Mouse (Mus musculus) left cerebral cortex, postnatal 4 days (tissue): ENCODE data around the gene Mcemp1. TPM values are rescaled to one million over a fixed set of nuclear protein-coding genes. Genes with fewer than 3 reads are reported as not detected.

Source experiments
- DNase-seq: peaks from one replicate; pipeline ENCODE4 v3.0.0-alpha.2; 2022
- intact Hi-C: fragments of 180-260 bp; cut with DNase I; formaldehyde crosslinking; loops from one replicate; pipeline ENCODE4 v1.15.1; 2025
- total RNA-seq, 2 experiments: library from RNA; stranded (reverse); gene quantifications; 2 replicates each; pipeline ENCODE4 v1.2.3; 2021

Mcemp1 gene
- total RNA-seq, 2 experiments from 2014 or later, result 0.38 to 0.42 TPM

DNA sequence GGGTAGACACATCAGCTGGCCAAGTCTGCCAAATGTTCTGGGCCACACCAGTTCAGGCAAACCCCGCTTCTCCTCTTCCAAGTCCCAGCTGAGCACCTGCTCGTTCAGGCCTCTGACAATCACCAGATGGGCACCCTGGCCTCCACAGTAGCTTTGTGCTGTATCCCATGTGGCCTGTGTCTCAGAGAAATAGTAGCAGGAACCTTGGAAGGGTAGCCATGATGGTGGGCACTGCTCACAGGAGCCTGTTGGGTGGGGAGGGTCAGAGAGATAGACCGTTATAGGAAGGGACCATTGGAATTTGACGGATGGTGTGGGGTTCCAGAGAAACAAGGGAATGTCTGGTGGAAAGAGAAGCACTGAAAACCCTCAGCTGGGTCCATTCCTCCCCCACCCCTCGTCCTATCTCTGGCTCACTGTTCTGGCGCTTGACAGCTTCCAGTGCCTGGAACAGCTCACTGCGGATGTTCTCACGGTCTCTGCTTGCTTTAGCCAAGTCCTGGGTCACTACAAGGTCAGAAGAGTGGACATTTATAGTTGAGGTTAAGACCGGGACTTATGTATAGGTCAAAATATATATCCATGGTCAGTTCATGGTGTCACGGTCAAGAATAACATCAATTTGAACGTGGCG lies 51.9 kb downstream of the Mcemp1 start:
- intact Hi-C loops, result no loop called here
- no peak for DNase-seq

DNA sequence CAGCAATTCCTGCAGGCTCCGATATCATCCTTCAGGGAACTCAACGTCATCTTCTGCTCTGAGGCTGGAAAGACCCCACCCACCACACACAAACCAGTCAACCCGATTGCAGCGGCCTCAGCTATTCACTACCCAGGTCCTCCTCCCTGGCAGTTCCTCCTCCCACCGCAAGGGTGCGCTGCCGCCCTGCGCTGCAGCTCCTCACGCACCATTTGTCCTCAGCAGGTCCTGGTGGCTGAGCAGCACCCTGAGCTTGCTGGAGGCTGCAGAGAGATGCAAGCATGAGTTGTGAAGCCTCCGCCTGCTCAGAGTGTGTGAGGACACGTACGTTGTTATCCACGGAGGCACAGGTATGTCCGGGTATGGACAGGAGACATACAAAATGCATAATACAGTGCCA lies 53.0 kb downstream of the Mcemp1 start:
- intact Hi-C loops, result no loop called here
- peak; percentile 69 for DNase-seq

Other genes starting within 250 kb of the Mcemp1 start
- under 1 TPM; 0.64 to 0.66 TPM for gene Pex11g, start 198.1 kb upstream of the Mcemp1 start, total RNA-seq
- gene Tex45, start 194.9 kb upstream of the Mcemp1 start, total RNA-seq, result not detected
- gene Zfp358, start 172.6 kb upstream of the Mcemp1 start, total RNA-seq, result 10 to 100 TPM; 43.3 TPM
- gene Mcoln1, start 165.3 kb upstream of the Mcemp1 start, total RNA-seq, result 10 to 100 TPM; 74.8 to 81.3 TPM
- 10 to 100 TPM; 75.9 to 81.6 TPM for gene Pnpla6, start 150.4 kb upstream of the Mcemp1 start, total RNA-seq
- gene C330021F23Rik, start 97.8 kb upstream of the Mcemp1 start, total RNA-seq, result not detected
- gene Camsap3, start 78.5 kb upstream of the Mcemp1 start, total RNA-seq, result 100 to 1,000 TPM; 109 to 118 TPM
- gene Xab2, start 44.4 kb upstream of the Mcemp1 start, total RNA-seq, result 10 to 100 TPM; 38.5 to 38.8 TPM
- gene Pet100, start 44.2 kb upstream of the Mcemp1 start, total RNA-seq, result 10 to 100 TPM; 60.0 to 63.3 TPM
- 1 to 10 TPM in 1 of 2 experiments, not detected in 1; 1.0 TPM for gene Pcp2, start 40.2 kb upstream of the Mcemp1 start, total RNA-seq
- gene Stxbp2, start 34.8 kb upstream of the Mcemp1 start, total RNA-seq, result 10 to 100 TPM; 73.8 to 78.1 TPM
- gene Retn, start 10.0 kb upstream of the Mcemp1 start, total RNA-seq, result under 1 TPM; 0.76 to 0.91 TPM
- 10 to 100 TPM; 13.6 to 14.1 TPM for gene Fcor, start 6.6 kb downstream of the Mcemp1 start, total RNA-seq
- 10 to 100 TPM; 34.4 to 37.0 TPM for gene Trappc5, start 10.5 kb downstream of the Mcemp1 start, total RNA-seq
- not detected for gene Fcer2a, start 28.4 kb downstream of the Mcemp1 start, total RNA-seq
- gene Clec4g, start 54.9 kb downstream of the Mcemp1 start, total RNA-seq, result not detected
- not detected for gene Cd209a, start 83.2 kb downstream of the Mcemp1 start, total RNA-seq
- not detected for gene Cd209e, start 188.6 kb downstream of the Mcemp1 start, total RNA-seq
- gene Cd209d, start 212.8 kb downstream of the Mcemp1 start, total RNA-seq, result not detected